Mouse (Mus musculus) G1E (cell line): Measurements from ENCODE around the gene Gm20219.

Source experiments
- CTCF ChIP-seq: IDR thresholded peaks from 2 replicates; pipeline ENCODE4 v1.5.1; 2012; ENCODE audit warnings: low read depth, low read length, inconsistent platforms, mixed read lengths
- GATA1 ChIP-seq: IDR thresholded peaks from 2 replicates; pipeline ENCODE4 v1.6.1; 2012; ENCODE audit warnings: borderline replicate concordance, low read length, inconsistent platforms, mixed read lengths
- GATA2 ChIP-seq: IDR thresholded peaks from 2 replicates; pipeline ENCODE4 v1.6.1; 2012; ENCODE audit warnings: low read depth, low read length, inconsistent platforms, borderline replicate concordance

DNA sequence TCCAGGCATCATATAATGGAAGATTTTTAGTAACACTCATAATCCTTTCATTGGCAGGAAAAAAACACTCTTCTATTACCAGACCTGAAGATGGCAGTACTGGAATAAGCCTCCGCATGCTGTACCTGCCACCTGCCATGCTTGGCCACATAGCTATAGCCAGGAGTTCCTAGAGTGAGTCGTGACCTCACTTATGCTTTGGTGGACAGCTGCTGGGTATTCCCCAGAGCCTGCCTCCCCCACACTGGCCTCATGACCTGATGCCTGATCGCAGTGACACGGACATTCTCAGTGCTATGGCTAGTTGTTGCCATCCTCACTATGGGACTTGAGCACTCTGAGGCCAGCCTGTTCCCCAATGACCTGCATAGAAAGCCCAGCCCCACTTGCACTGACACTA lies 16.1 kb upstream of the Gm20219 start:
- no peak for TF ChIP-seq CTCF
- no peak for TF ChIP-seq GATA1
- TF ChIP-seq GATA2 = no peak
